Comparison of ENCODE assay signal across 11 mouse cellular contexts in genomic region chr15:80158001-80158706, GRCm38 (mm10). TPM values are rescaled to one million over a fixed set of nuclear protein-coding genes. Genes with fewer than 3 reads are reported as not detected.
DNase-seq lines count a peak whose midpoint lies in the region; ATAC-seq and TF ChIP-seq lines count a peak whose summit lies in the region.
"Had no signal": no experiment of that assay in that cellular context is flagged by ENCODE, and none has a peak within 500 bp of the region (broad histone marks: within the 10 kb centered on the region; RNA-seq: fewer than 3 reads in every experiment).

No protein-coding gene starts in this region.

- no peak for TF ChIP-seq EP300 in stomach, postnatal 0 days (optimal IDR thresholded peaks at IDR 0.05)

- no peak overlapping the region for H3K4me2 ChIP-seq in forebrain, embryonic 12.5 days
- no peak overlapping the region for H3K4me2 ChIP-seq in kidney, embryonic 16.5 days (replicated peaks; ENCODE audit: low read depth, low read length)
- H3K4me2 ChIP-seq in neural tube, embryonic 14.5 days (ENCODE audit: low read depth, low read length): no peak overlapping the region
- H3K4me2 ChIP-seq in neural tube, embryonic 15.5 days: no peak overlapping the region
- no peak overlapping the region for H3K4me2 ChIP-seq in stomach, postnatal 0 days (replicated peaks; ENCODE audit: low read depth)

- DNase-seq in forebrain, embryonic 10.5 days (ENCODE audit: extremely low spot score, low spot score): no peak
- DNase-seq in kidney, postnatal 36 days: no peak
- peak; percentile 18 for DNase-seq in stomach, postnatal 0 days (ENCODE audit: low spot score)
- DNase-seq in spleen, postnatal 10 days (ENCODE audit: low spot score in 2 of 2): no peak
- DNase-seq: forebrain, postnatal 0 days; thymus, postnatal 14 days had no signal

- H3K9ac ChIP-seq in forebrain, embryonic 12.5 days: no peak overlapping the region
- H3K9ac ChIP-seq in kidney, embryonic 16.5 days (replicated peaks; ENCODE audit: low read length): peak overlapping the region; percentile 38; the same call in 1 of the 2 replicates
- 0 out of 2 replicates have a peak overlapping the region, but pooled peaks have one; percentile 16 for H3K9ac ChIP-seq in neural tube, embryonic 14.5 days (replicated peaks; ENCODE audit: low read depth, low read length)
- no peak overlapping the region for H3K9ac ChIP-seq in neural tube, embryonic 15.5 days (replicated peaks)
- no peak overlapping the region for H3K9ac ChIP-seq in stomach, postnatal 0 days (ENCODE audit: low read length)
- H3K9ac ChIP-seq: forebrain, postnatal 0 days had no signal

- 78% methylated on average over 5 of the region's 5 CpGs for WGBS in forebrain, embryonic 10.5 days
- WGBS in forebrain, embryonic 12.5 days: 83% methylated on average over 5 of the region's 5 CpGs
- 48% methylated on average over 5 of the region's 5 CpGs for WGBS in kidney, embryonic 16.5 days
- 78% methylated on average over 5 of the region's 5 CpGs for WGBS in neural tube, embryonic 14.5 days
- 83% methylated on average over 5 of the region's 5 CpGs for WGBS in neural tube, embryonic 15.5 days
- WGBS in stomach, postnatal 0 days: 58% methylated on average over 5 of the region's 5 CpGs

- no peaks in the 10 kb centered on the region for H3K27me3 ChIP-seq in forebrain, embryonic 10.5 days (ENCODE audit: poor library complexity, severe bottlenecking)
- no peaks in the 10 kb centered on the region for H3K27me3 ChIP-seq in forebrain, embryonic 12.5 days
- no peaks in the 10 kb centered on the region for H3K27me3 ChIP-seq in kidney, embryonic 16.5 days (ENCODE audit: insufficient read depth, low read length)
- no peaks in the 10 kb centered on the region for H3K27me3 ChIP-seq in neural tube, embryonic 14.5 days (ENCODE audit: control insufficient read depth, insufficient read depth, low read length)
- no peaks in the 10 kb centered on the region for H3K27me3 ChIP-seq in neural tube, embryonic 15.5 days (replicated peaks)
- H3K27me3 ChIP-seq in stomach, postnatal 0 days (ENCODE audit: control insufficient read depth, insufficient read depth, low read length): no peaks in the 10 kb centered on the region

- H3K36me3 ChIP-seq in forebrain, embryonic 10.5 days (replicated peaks): peaks cover 100% of the 10 kb centered on the region
- H3K36me3 ChIP-seq in forebrain, embryonic 12.5 days (replicated peaks): peaks cover 91% of the 10 kb centered on the region
- H3K36me3 ChIP-seq in kidney, embryonic 16.5 days (ENCODE audit: insufficient read depth, low read length): peaks cover 71% of the 10 kb centered on the region
- peaks cover 74% of the 10 kb centered on the region for H3K36me3 ChIP-seq in neural tube, embryonic 14.5 days (ENCODE audit: control insufficient read depth, insufficient read depth, low read length)
- peaks cover 85% of the 10 kb centered on the region for H3K36me3 ChIP-seq in neural tube, embryonic 15.5 days
- peaks cover 38% of the 10 kb centered on the region for H3K36me3 ChIP-seq in stomach, postnatal 0 days (ENCODE audit: control insufficient read depth, insufficient read depth, low read length)

- H3K4me3 ChIP-seq in forebrain, embryonic 10.5 days: no peak overlapping the region
- H3K4me3 ChIP-seq in forebrain, embryonic 12.5 days (replicated peaks): no peak overlapping the region
- no peak overlapping the region for H3K4me3 ChIP-seq in kidney, embryonic 16.5 days (ENCODE audit: low read length)
- H3K4me3 ChIP-seq in neural tube, embryonic 14.5 days (ENCODE audit: low read depth, low read length): no peak overlapping the region
- H3K4me3 ChIP-seq in neural tube, embryonic 15.5 days (replicated peaks): no peak overlapping the region
- H3K4me3 ChIP-seq in stomach, postnatal 0 days (ENCODE audit: low read depth, low read length): no peak overlapping the region

- ATAC-seq in forebrain, embryonic 12.5 days (ENCODE audit: low FRiP score): no peak
- ATAC-seq in kidney, embryonic 16.5 days (ENCODE audit: low FRiP score, low TSS enrichment): no peak
- no peak for ATAC-seq in neural tube, embryonic 14.5 days (ENCODE audit: low read depth)
- no peak for ATAC-seq in neural tube, embryonic 15.5 days (ENCODE audit: low FRiP score)
- ATAC-seq in stomach, postnatal 0 days (ENCODE audit: low FRiP score, low TSS enrichment): no peak
- ATAC-seq: forebrain, postnatal 0 days had no signal

- H3K9me3 ChIP-seq in forebrain, embryonic 10.5 days: no peaks in the 10 kb centered on the region
- no peaks in the 10 kb centered on the region for H3K9me3 ChIP-seq in forebrain, embryonic 12.5 days
- H3K9me3 ChIP-seq in kidney, embryonic 16.5 days (ENCODE audit: low read length): no peaks in the 10 kb centered on the region
- H3K9me3 ChIP-seq in neural tube, embryonic 14.5 days (ENCODE audit: control insufficient read depth, low read length): no peaks in the 10 kb centered on the region
- H3K9me3 ChIP-seq in neural tube, embryonic 15.5 days (replicated peaks): no peaks in the 10 kb centered on the region
- H3K9me3 ChIP-seq in stomach, postnatal 0 days (ENCODE audit: control insufficient read depth, low read length): no peaks in the 10 kb centered on the region

- H3K4me1 ChIP-seq in forebrain, embryonic 10.5 days: peaks cover 35% of the 10 kb centered on the region
- peaks cover 6% of the 10 kb centered on the region for H3K4me1 ChIP-seq in forebrain, embryonic 12.5 days
- peaks cover 30% of the 10 kb centered on the region for H3K4me1 ChIP-seq in kidney, embryonic 16.5 days (ENCODE audit: insufficient read depth, low read length)
- H3K4me1 ChIP-seq in neural tube, embryonic 14.5 days (ENCODE audit: control insufficient read depth, insufficient read depth, low read length): no peaks in the 10 kb centered on the region
- no peaks in the 10 kb centered on the region for H3K4me1 ChIP-seq in neural tube, embryonic 15.5 days
- H3K4me1 ChIP-seq in stomach, postnatal 0 days (replicated peaks; ENCODE audit: control insufficient read depth, insufficient read depth): no peaks in the 10 kb centered on the region

- no peak for TF ChIP-seq CTCF in stomach, postnatal 0 days (IDR thresholded peaks at IDR 0.05; ENCODE audit: low read depth)

- peak overlapping the region; percentile 75; the same call in 1 of the 2 replicates for H3K27ac ChIP-seq in forebrain, embryonic 10.5 days
- no peak overlapping the region for H3K27ac ChIP-seq in forebrain, embryonic 12.5 days
- peak overlapping the region; percentile 92 for H3K27ac ChIP-seq in kidney, embryonic 16.5 days (ENCODE audit: low read length)
- no peak overlapping the region for H3K27ac ChIP-seq in neural tube, embryonic 14.5 days (ENCODE audit: low read depth, low read length)
- H3K27ac ChIP-seq in neural tube, embryonic 15.5 days (replicated peaks): no peak overlapping the region
- H3K27ac ChIP-seq in stomach, postnatal 0 days (replicated peaks): peak overlapping the region; percentile 94
- H3K27ac ChIP-seq: macrophage had no signal

RNA-seq across cellular contexts. Expression of gene Mgat3, which starts 15.4 kb away (rescaled TPM):
- 5.1 and 5.9 TPM in 2 replicates for polyA plus RNA-seq in forebrain, embryonic 10.5 days (2016; fragmentation: Nextera tagmentation; extraction: Ambion mirVana)
- 8.6 and 9.6 TPM in 2 replicates for polyA plus RNA-seq in forebrain, embryonic 12.5 days (2016; fragmentation: Nextera tagmentation; extraction: Ambion mirVana)
- 9.4 and 9.5 TPM in 2 replicates for polyA plus RNA-seq in kidney, embryonic 16.5 days (2015; fragmentation: Nextera tagmentation; extraction: Ambion mirVana)
- polyA plus RNA-seq in neural tube, embryonic 14.5 days (2014; fragmentation: Nextera tagmentation; extraction: Ambion mirVana): 24.2 and 25.7 TPM in 2 replicates
- polyA plus RNA-seq in neural tube, embryonic 15.5 days (2015; fragmentation: Nextera tagmentation; extraction: Ambion mirVana): 15.8 and 17.5 TPM in 2 replicates
- 5.8 and 5.9 TPM in 2 replicates for polyA plus RNA-seq in stomach, postnatal 0 days (2015; fragmentation: Nextera tagmentation; extraction: Ambion mirVana)

RNA-seq across cellular contexts. Expression of gene Tab1, which starts 25.2 kb away (rescaled TPM):
- polyA plus RNA-seq in forebrain, embryonic 10.5 days (2016; fragmentation: Nextera tagmentation; extraction: Ambion mirVana): 40.8 and 42.8 TPM in 2 replicates
- 40.5 and 44.0 TPM in 2 replicates for polyA plus RNA-seq in forebrain, embryonic 12.5 days (2016; fragmentation: Nextera tagmentation; extraction: Ambion mirVana)
- 44.1 and 44.7 TPM in 2 replicates for polyA plus RNA-seq in kidney, embryonic 16.5 days (2015; fragmentation: Nextera tagmentation; extraction: Ambion mirVana)
- polyA plus RNA-seq in neural tube, embryonic 14.5 days (2014; fragmentation: Nextera tagmentation; extraction: Ambion mirVana): 30.1 and 36.6 TPM in 2 replicates
- 35.9 and 37.4 TPM in 2 replicates for polyA plus RNA-seq in neural tube, embryonic 15.5 days (2015; fragmentation: Nextera tagmentation; extraction: Ambion mirVana)
- polyA plus RNA-seq in stomach, postnatal 0 days (2015; fragmentation: Nextera tagmentation; extraction: Ambion mirVana): 16.3 and 16.5 TPM in 2 replicates

Comparison
In these comparisons a context has a peak if more than half of its experiments do, and no peak if none do; other contexts are left out.
1. H3K27ac ChIP-seq: peak in forebrain, embryonic 10.5 days (single experiment), kidney, embryonic 16.5 days (single experiment) and stomach, postnatal 0 days (single experiment); none in forebrain, embryonic 12.5 days (single experiment), neural tube, embryonic 14.5 days (single experiment) and neural tube, embryonic 15.5 days (single experiment).
2. H3K9ac ChIP-seq: peak in kidney, embryonic 16.5 days (single experiment) and neural tube, embryonic 14.5 days (single experiment); none in forebrain, embryonic 12.5 days (single experiment), neural tube, embryonic 15.5 days (single experiment) and stomach, postnatal 0 days (single experiment).